Mouse (Mus musculus) Muller cell, postnatal 12 days (primary cell): Measurements from ENCODE around the gene Myo1e.
A peak's percentile ranks its signal among the peaks of the same experiment; 100 is the strongest.

Source experiments
- DNase-seq: peaks from one replicate; pipeline ENCODE4 v3.0.0-alpha.2; 2015; ENCODE audit errors: inconsistent ontology term

Myo1e gene

GRCm38 (mm10) chr9:70408791-70409190 lies 201.6 kb downstream of the Myo1e start:
- no peak for DNase-seq

- DNase-seq: no peak
These were observed 202.6 kb downstream of the Myo1e start for GRCm38 (mm10) chr9:70409743-70410142.

- no peak for DNase-seq
These were observed 203.5 kb downstream of the Myo1e start for GRCm38 (mm10) chr9:70410668-70411067.

GRCm38 (mm10) chr9:70413038-70413437 lies 205.9 kb downstream of the Myo1e start:
- no peak for DNase-seq

GRCm38 (mm10) chr9:70416412-70416811 lies 209.3 kb downstream of the Myo1e start:
- no peak for DNase-seq

- peak; percentile 87 for DNase-seq
These were observed 214.3 kb downstream of the Myo1e start, which contains the start of gene Ccnb2 for GRCm38 (mm10) chr9:70421257-70422056. Ccnb2 (minus strand) TSS chr9:70421547.

GRCm38 (mm10) chr9:70422661-70423060 lies 215.5 kb downstream of the Myo1e start:
- no peak for DNase-seq

- no peak for DNase-seq
These were observed 232.8 kb downstream of the Myo1e start for GRCm38 (mm10) chr9:70439959-70440358.

GRCm38 (mm10) chr9:70449072-70449471 lies 241.9 kb downstream of the Myo1e start:
- no peak for DNase-seq
